Mouse (Mus musculus) erythroblast, adult 5-6 weeks (primary cell): ENCODE data around the gene 3110001I22Rik. TPM values are rescaled to one million over a fixed set of nuclear protein-coding genes. Genes with fewer than 3 reads are reported as not detected.
"Not testable (repeated sequence)": the region's sequence is repeated elsewhere in the genome, so short reads cannot be mapped to it uniquely, and the experiment has no call there.

Experiments used
- ATAC-seq: replicated peaks from 2 replicates; pipeline ENCODE4 v1.8.0; 2016; ENCODE audit warnings: moderate number of reproducible peaks, mild to moderate bottlenecking, moderate TSS enrichment, inconsistent platforms; ENCODE audit not compliant: poor library complexity, low FRiP score, severe bottlenecking
- total RNA-seq, 2 experiments: library from RNA; stranded (forward) in 1 of 2; stranded (reverse) in 1 of 2; fragments of 150-400 nt in 1 of 2; fragments of 200-764, 138-1000 nt in 1 of 2; gene quantifications; 2 replicates each; pipeline versions ENCODE4 v1.2.3 to v1.2.4; 2015 to 2017; ENCODE audit warnings: low replicate concordance in 2 of 2

3110001I22Rik gene
- total RNA-seq (2015; ENCODE audit: low replicate concordance) = 1.5 and 3.6 TPM in 2 replicates
- 6.0 and 6.3 TPM in 2 replicates for total RNA-seq (2017; ENCODE audit: low replicate concordance)

- ATAC-seq = peak; percentile 79
Measured at GRCm38 (mm10) chr16:13671685-13672385, at the start of gene 3110001I22Rik, which contains the start of gene Bfar. Gene 3110001I22Rik, plus strand, starts transcription at chr16:13671929. Gene Bfar, plus strand, starts transcription at chr16:13671858.

GRCm38 (mm10) chr16:13628345-13628744 is 43.4 kb upstream of the 3110001I22Rik start:
- ATAC-seq = no peak

DNA sequence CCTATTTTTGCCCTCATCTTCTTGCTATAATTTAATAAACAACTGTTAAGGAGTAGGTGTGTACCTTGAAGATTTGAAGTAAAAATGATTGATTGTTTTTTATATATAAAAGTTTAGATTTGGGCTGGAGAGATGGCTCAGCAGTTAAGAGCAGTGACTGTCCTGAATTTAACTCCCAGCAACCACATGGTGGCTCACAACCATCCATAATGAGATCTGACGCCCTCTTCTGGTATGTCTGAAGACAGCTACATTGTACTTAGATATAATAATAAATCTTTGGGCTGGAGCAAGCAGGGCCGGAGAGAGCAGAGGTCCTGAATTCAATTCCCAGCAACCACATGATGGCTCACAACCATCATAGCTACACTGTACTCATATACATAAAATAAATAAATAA is 33.5 kb upstream of the 3110001I22Rik start:
- ATAC-seq = not testable (repeated sequence)

DNA sequence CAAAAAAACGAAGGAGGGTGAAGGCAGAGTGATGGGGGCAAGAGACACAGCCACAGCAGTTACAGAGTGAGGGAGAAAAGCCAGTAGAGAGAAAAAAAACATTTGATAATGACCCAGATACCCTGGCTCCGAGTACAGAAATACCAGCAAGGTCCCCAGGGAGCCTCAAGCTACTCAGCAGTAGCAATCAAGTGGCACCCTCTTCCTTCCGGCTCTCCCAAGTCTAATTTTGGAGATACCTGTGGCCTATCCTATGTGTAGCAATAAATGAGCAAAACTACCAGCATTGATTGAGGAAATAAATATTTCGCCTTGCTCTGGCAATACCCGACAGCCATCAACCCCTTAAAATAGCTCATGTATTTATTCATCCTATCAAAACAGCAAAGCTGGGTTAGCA is 32.2 kb upstream of the 3110001I22Rik start:
- ATAC-seq = no peak

DNA sequence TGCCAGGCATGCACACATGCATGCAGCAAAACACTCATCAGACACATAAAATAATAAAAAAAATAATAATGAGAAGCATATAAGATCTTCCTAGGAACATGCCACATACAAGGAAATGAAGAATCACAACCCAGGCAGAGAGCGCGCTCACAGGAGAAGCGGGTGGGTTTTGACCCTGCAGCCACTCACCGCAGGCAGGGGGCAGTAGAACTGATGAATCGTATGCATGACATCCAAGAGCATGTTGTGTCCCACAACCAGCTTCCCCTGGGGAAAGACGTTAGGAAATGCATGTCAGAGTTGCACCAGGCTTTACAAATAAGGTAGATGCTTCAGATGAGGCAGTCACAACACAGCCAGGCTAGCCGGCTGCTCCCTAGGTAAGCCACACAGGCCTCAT is 31.7 kb upstream of the 3110001I22Rik start:
- no peak for ATAC-seq

DNA sequence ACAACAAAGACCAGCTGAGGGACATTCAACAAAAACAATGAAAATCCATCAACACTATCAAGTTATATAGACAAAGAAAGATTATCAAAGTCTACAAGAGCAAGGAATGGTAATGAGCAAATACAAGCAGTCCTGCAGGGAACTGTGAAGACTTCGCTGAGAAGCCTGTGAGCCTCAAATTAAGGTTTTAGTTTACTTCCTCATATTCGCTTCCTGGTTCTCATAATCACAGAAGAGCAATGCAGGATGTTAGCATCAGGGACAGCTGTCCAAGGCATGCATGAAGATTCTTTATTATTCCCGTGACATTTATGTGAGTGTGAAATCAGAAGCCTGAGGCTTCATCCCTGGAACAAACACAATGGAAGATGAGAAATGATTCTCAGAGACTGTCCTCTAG is 27.3 kb upstream of the 3110001I22Rik start:
- ATAC-seq = no peak

DNA sequence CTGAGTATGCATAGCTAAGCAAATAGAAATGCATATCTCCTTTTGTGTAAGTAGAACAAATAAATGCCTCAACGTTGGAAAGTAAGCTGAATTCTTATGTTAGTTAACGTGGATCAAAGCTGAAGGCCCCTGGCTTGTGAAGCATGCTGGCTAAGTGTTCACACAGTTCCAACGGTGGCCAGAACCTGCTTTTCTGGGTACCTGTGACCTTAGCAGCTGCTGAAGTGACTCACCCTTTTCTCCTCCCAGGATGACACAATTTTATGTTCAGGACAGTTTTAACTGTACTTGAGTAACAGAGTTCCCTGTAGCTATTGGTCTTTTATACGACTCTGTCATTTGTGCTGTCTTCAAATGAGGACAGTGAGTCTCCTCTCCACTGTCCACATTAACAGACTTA is 25.8 kb upstream of the 3110001I22Rik start:
- ATAC-seq = no peak

DNA sequence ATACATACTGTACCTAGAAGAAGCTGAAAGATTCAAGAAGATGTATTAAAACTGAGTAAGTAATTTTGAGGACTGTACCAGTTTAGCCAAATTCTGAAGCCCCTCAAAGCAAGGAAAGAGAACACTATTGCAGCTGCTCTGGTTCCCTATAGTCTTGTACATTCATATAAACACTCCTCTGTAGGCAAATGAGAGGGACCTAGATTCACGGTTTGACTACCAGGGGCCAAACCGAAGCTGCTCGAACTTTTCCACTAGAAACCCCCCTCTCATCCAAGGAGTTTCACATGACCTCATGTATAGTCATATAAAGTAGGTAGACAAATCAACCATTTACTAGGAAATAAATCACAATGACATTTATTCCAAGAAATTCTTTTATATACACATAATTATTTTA is 12.8 kb upstream of the 3110001I22Rik start:
- ATAC-seq = no peak

DNA sequence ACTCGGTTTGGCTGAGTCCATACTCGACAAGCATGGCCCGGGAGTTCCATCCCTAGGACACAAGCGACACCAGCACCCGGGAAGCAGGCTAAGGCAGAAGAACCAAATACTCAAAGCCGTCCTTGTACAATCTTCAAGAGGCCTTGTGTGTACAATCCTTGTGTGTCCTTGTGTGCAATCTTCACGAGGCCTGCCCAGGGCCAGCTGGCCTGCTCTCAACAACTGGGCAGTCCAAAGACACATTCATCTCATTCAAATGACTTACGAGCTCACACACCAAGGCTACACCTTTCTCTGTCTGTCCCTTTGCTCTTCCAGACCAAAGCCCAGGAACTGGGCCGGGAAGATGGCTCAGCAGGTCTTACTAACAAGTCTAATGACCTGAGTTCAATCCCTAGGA is 11.0 kb upstream of the 3110001I22Rik start:
- ATAC-seq = no peak

- ATAC-seq = peak; percentile 84
Measured at GRCm38 (mm10) chr16:13667878-13668343, 3.8 kb upstream of the 3110001I22Rik start, which contains the start of gene Parn. Gene Parn, minus strand, starts transcription at chr16:13668170.

GRCm38 (mm10) chr16:13668402-13669108 is 3.2 kb upstream of the 3110001I22Rik start:
- no peak for ATAC-seq

GRCm38 (mm10) chr16:13669282-13669681 is 2.4 kb upstream of the 3110001I22Rik start:
- ATAC-seq = no peak

GRCm38 (mm10) chr16:13670896-13671295 is 833 bp upstream of the 3110001I22Rik start:
- not testable (repeated sequence) for ATAC-seq

DNA sequence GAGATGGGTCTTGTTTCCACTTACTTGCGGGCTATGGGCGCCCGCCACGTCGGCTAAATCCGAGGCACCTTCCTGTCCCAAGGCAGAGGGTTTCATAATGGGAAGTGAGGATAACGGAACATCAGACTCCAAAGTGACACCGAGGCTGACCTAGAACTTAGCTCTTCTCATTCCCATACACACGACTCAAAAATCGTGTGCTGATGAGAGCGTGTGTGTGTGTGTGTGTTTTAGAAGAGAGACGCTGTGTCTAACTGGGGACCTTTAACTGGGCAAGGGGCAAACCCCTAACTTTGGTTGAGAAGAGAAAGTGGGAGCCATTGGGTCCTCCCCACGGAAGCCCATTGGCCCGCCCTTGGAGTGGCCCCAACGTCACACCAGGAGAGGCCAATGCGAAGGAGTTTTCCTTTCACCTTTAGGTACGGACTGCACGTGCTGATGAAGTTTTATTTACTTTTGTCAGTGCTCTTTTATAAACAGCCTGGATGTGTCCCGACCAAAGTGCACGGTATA is 713 bp downstream of the 3110001I22Rik start:
- peak; percentile 79 for ATAC-seq

DNA sequence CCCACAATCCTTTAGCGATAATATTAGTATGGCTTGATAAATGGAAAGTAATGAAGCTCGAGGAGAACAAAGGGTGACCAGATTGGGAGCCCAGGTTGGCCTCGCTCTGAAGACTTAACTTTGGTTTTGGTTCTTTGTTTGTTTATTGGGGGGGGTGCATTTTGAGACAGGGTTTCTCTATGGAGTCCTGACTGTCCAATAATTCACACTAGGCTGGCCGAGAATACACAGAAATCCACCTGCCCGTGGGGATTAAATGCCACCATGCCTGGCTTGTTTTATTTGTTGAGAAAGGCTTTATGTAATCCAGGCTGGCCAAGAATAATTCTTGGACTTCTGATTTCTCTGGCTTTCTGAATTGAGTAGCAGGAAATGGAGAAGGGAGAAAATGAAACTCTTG is 1.4 kb downstream of the 3110001I22Rik start:
- no peak for ATAC-seq

GRCm38 (mm10) chr16:13674511-13674910 is 2.8 kb downstream of the 3110001I22Rik start:
- no peak for ATAC-seq

- no peak for ATAC-seq
Measured at GRCm38 (mm10) chr16:13678601-13679319, 7.0 kb downstream of the 3110001I22Rik start.

- ATAC-seq = no peak
Measured at GRCm38 (mm10) chr16:13698998-13699397, 27.3 kb downstream of the 3110001I22Rik start.

GRCm38 (mm10) chr16:13702184-13702583 is 30.5 kb downstream of the 3110001I22Rik start:
- no peak for ATAC-seq

- ATAC-seq = no peak
Measured at GRCm38 (mm10) chr16:13704676-13705075, 32.9 kb downstream of the 3110001I22Rik start.
